ENCODE assay signal across 17 mouse cellular contexts in the genomic region with DNA sequence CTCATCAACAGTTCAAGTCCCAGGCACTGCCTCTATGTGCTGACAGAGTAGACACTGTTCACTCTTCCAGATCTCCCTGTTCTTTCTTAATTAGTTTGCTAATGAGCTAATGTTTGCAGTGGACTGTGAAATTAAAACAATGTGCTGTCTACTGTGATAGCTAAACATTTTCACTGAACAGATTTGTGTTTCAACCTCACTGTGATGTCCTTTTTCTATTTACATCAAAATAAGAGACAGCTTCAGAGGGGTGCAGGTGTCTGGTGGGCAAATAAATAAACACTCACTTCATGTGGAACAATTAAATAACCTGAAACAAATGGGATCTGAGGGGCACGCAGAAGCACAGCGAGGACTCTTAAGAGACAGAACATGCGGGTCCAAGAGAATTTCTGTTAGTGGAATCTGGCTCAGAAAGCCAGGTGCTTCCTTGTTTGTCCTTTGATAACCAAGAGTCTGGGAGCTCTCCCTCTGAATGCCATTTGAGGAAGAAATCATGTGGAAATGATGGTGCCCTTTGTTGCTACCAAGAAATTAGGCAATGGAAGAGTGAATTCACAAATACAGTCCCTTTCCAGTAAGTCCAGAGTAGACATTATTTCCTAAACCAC.
DNase-seq lines count a peak whose midpoint lies in the region; ATAC-seq lines count a peak whose summit lies in the region.
"Had no signal": no experiment of that assay in that cellular context is flagged by ENCODE, and none has a peak within 500 bp of the region (broad histone marks: within the 10 kb centered on the region; RNA-seq: fewer than 3 reads in every experiment).

No protein-coding gene starts in this region.

- no peak overlapping the region for H3K9ac ChIP-seq in midbrain, embryonic 13.5 days (replicated peaks)
- no peak overlapping the region for H3K9ac ChIP-seq in forebrain, embryonic 15.5 days (replicated peaks)
- H3K9ac ChIP-seq in hindbrain, embryonic 16.5 days (ENCODE audit: low read depth, low read length), result no peak overlapping the region
- H3K9ac ChIP-seq: heart, embryonic 13.5 days; liver, embryonic 12.5 days; lung, embryonic 14.5 days had no signal

- no peaks in the 10 kb centered on the region for H3K27me3 ChIP-seq in midbrain, embryonic 13.5 days
- no peaks in the 10 kb centered on the region for H3K27me3 ChIP-seq in midbrain, embryonic 10.5 days (ENCODE audit: low read depth, poor library complexity, severe bottlenecking)
- no peaks in the 10 kb centered on the region for H3K27me3 ChIP-seq in forebrain, embryonic 15.5 days
- no peaks in the 10 kb centered on the region for H3K27me3 ChIP-seq in hindbrain, embryonic 16.5 days (replicated peaks; ENCODE audit: control insufficient read depth, insufficient read depth, low read length)
- H3K27me3 ChIP-seq: heart, embryonic 13.5 days; liver, embryonic 12.5 days had no signal

- H3K27ac ChIP-seq in midbrain, embryonic 13.5 days, result peak overlapping the region; percentile 35; the same call in 1 of the 2 replicates
- H3K27ac ChIP-seq in midbrain, embryonic 10.5 days (replicated peaks), result no peak overlapping the region
- H3K27ac ChIP-seq in forebrain, embryonic 15.5 days (replicated peaks), result no peak overlapping the region
- H3K27ac ChIP-seq in hindbrain, embryonic 16.5 days (ENCODE audit: low read depth, low read length), result no peak overlapping the region
- H3K27ac ChIP-seq: heart, embryonic 13.5 days; kidney, postnatal 0 days; limb, embryonic 10.5 days; liver, embryonic 12.5 days had no signal

- intact Hi-C loops in left cerebral cortex, postnatal 10 days (cut with DNase I), result no loop called here

- no peaks in the 10 kb centered on the region for H3K9me3 ChIP-seq in midbrain, embryonic 13.5 days
- no peaks in the 10 kb centered on the region for H3K9me3 ChIP-seq in midbrain, embryonic 10.5 days (replicated peaks)
- no peaks in the 10 kb centered on the region for H3K9me3 ChIP-seq in forebrain, embryonic 15.5 days
- H3K9me3 ChIP-seq in hindbrain, embryonic 16.5 days (ENCODE audit: control insufficient read depth, low read length), result no peaks in the 10 kb centered on the region
- H3K9me3 ChIP-seq: heart, embryonic 13.5 days; limb, embryonic 10.5 days; liver, embryonic 12.5 days had no signal

- H3K4me2 ChIP-seq in midbrain, embryonic 13.5 days (replicated peaks), result no peak overlapping the region
- no peak overlapping the region for H3K4me2 ChIP-seq in forebrain, embryonic 15.5 days (replicated peaks)
- H3K4me2 ChIP-seq in hindbrain, embryonic 16.5 days (ENCODE audit: low read length), result no peak overlapping the region
- H3K4me2 ChIP-seq: heart, embryonic 13.5 days; liver, embryonic 12.5 days; lung, embryonic 14.5 days had no signal

- no peaks in the 10 kb centered on the region for H3K4me1 ChIP-seq in midbrain, embryonic 13.5 days (replicated peaks)
- H3K4me1 ChIP-seq in midbrain, embryonic 10.5 days, result no peaks in the 10 kb centered on the region
- H3K4me1 ChIP-seq in forebrain, embryonic 15.5 days, result no peaks in the 10 kb centered on the region; the same call in 1 of the 2 replicates
- H3K4me1 ChIP-seq in hindbrain, embryonic 16.5 days (ENCODE audit: control insufficient read depth, insufficient read depth, low read depth, low read length), result no peaks in the 10 kb centered on the region
- H3K4me1 ChIP-seq: heart, embryonic 13.5 days; limb, embryonic 10.5 days; liver, embryonic 12.5 days had no signal

- 57% methylated on average over 3 of the region's 3 CpGs for WGBS in midbrain, embryonic 13.5 days
- WGBS in midbrain, embryonic 10.5 days, result 83% methylated on average over 3 of the region's 3 CpGs
- WGBS in forebrain, embryonic 15.5 days, result 30% methylated on average over 3 of the region's 3 CpGs
- WGBS in hindbrain, embryonic 16.5 days, result 23% methylated on average over 3 of the region's 3 CpGs

- peak; percentile 63; the same call in 1 of the 2 replicates for ATAC-seq in midbrain, embryonic 13.5 days
- ATAC-seq in forebrain, embryonic 15.5 days (replicated peaks), result peak; percentile 86
- ATAC-seq in hindbrain, embryonic 16.5 days, result peak; percentile 84; the same call in 1 of the 2 replicates
- ATAC-seq: liver, embryonic 12.5 days had no signal

- no peaks in the 10 kb centered on the region for H3K36me3 ChIP-seq in midbrain, embryonic 13.5 days
- H3K36me3 ChIP-seq in midbrain, embryonic 10.5 days, result no peaks in the 10 kb centered on the region
- no peaks in the 10 kb centered on the region for H3K36me3 ChIP-seq in forebrain, embryonic 15.5 days
- H3K36me3 ChIP-seq in hindbrain, embryonic 16.5 days (ENCODE audit: control insufficient read depth, insufficient read depth, low read length), result no peaks in the 10 kb centered on the region
- H3K36me3 ChIP-seq: heart, embryonic 13.5 days; limb, embryonic 10.5 days; liver, embryonic 12.5 days had no signal

- DNase-seq in midbrain, embryonic 10.5 days (ENCODE audit: low spot score), result no peak
- peak; percentile 86 for DNase-seq in retina, postnatal 1 day
- DNase-seq in left cerebral cortex, postnatal 10 days (ENCODE audit: extremely low spot score in 1 of 2, low spot score in 2 of 2), result no peak
- DNase-seq in heart, adult 11 months, result no peak
- DNase-seq: adrenal gland, adult 8-10 months; cerebellum, adult 2 months; kidney, adult 11 months; layer of hippocampus, postnatal 36 days; lung, embryonic 14.5 days; thymus, postnatal 14 days had no signal

- no peak overlapping the region for H3K4me3 ChIP-seq in midbrain, embryonic 13.5 days (replicated peaks)
- H3K4me3 ChIP-seq in midbrain, embryonic 10.5 days, result no peak overlapping the region
- no peak overlapping the region for H3K4me3 ChIP-seq in forebrain, embryonic 15.5 days
- no peak overlapping the region for H3K4me3 ChIP-seq in hindbrain, embryonic 16.5 days (ENCODE audit: low read length)
- H3K4me3 ChIP-seq: heart, embryonic 13.5 days; limb, embryonic 10.5 days; liver, embryonic 12.5 days had no signal
